Mouse (Mus musculus): Measurements from ENCODE around the gene Plcd4.

DNA sequence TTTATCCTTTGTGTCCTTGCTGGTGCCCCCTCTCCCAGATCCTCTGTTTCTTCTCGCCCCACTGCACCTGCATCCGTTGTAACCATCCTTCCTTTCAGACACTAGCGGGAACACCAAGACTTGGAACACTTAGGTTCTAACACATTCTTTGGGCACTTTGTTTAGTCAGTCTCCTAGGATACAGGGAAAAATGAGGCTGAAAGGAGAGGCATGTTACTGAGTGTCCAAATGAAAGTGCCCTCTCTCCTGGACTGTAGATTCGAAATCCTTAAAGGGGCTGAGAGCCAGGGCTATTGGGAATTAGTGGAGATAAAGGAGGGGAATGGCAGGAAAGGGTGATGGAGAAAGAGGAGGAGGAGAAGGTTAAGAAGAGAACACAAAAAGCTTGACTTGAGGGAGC, 1.5 kb downstream of the Plcd4 start, which contains the start of gene Usp37:
- TF ChIP-seq GATA1 (IDR thresholded peaks at IDR 0.05; ENCODE audit: low read length) (no peak), TAL1 (IDR thresholded peaks at IDR 0.05; ENCODE audit: low read length) (no peak)
